Mouse (Mus musculus) heart, embryonic 14.5 days (tissue): ENCODE measurements around the gene Pla2g4a. TPM values are rescaled to one million over a fixed set of nuclear protein-coding genes. Genes with fewer than 3 reads are reported as not detected.

Source experiments
- ATAC-seq: fragments of 200-750 bp; cut with Nextera tagmentation; 2 replicates; pipeline ENCODE4 v1.8.0; 2017; ENCODE audit warnings: low read depth, moderate TSS enrichment; ENCODE audit not compliant: insufficient number of reproducible peaks, insufficient read depth, low FRiP score
- H3K27ac ChIP-seq, 2 experiments: fragments of 200-500 bp in 1 of 2; fragments of 300-500 bp in 1 of 2; sonication (generic) in 1 of 2; replicated peaks in 1 of 2; 2 replicates each; pipeline ENCODE4 v1.5.1; 2012 to 2014; ENCODE audit warnings: low read depth in 2 of 2, low read length in 2 of 2, control low read depth in 1 of 2, mild to moderate bottlenecking in 1 of 2, mixed read lengths in 1 of 2; ENCODE audit not compliant: control insufficient read depth in 1 of 2, insufficient read depth in 1 of 2
- H3K27me3 ChIP-seq: fragments of 300-500 bp; sonication (generic); 2 replicates; pipeline ENCODE4 v1.6.1; 2014; ENCODE audit warnings: mild to moderate bottlenecking, low read length, control low read depth; ENCODE audit not compliant: control insufficient read depth, insufficient read depth
- H3K36me3 ChIP-seq: fragments of 300-500 bp; sonication (generic); 2 replicates; pipeline ENCODE4 v1.6.1; 2014; ENCODE audit warnings: mild to moderate bottlenecking, control low read depth, low read length, mixed read lengths; ENCODE audit not compliant: control insufficient read depth, insufficient read depth
- H3K4me1 ChIP-seq, 2 experiments: fragments of 200-500 bp in 1 of 2; fragments of 300-500 bp in 1 of 2; sonication (generic) in 1 of 2; 2 replicates each; pipeline ENCODE4 v1.6.1; 2012 to 2014; ENCODE audit warnings: low read length in 2 of 2, control low read depth in 1 of 2, mixed read lengths in 1 of 2; ENCODE audit not compliant: control insufficient read depth in 2 of 2, insufficient read depth in 2 of 2
- H3K4me2 ChIP-seq: fragments of 300-500 bp; sonication (generic); 2 replicates; pipeline ENCODE4 v1.6.1; 2014; ENCODE audit warnings: mild to moderate bottlenecking, low read length
- H3K4me3 ChIP-seq, 2 experiments: fragments of 200-500 bp in 1 of 2; fragments of 300-500 bp in 1 of 2; sonication (generic) in 1 of 2; 2 replicates each; pipeline ENCODE4 v1.5.1; 2012 to 2014; ENCODE audit warnings: low read length in 2 of 2, mild to moderate bottlenecking in 2 of 2, control low read depth in 1 of 2, low read depth in 1 of 2, moderate library complexity in 1 of 2; ENCODE audit not compliant: control insufficient read depth in 1 of 2, insufficient read depth in 1 of 2
- H3K9ac ChIP-seq: fragments of 300-500 bp; sonication (generic); 2 replicates; pipeline ENCODE4 v1.6.1; 2014; ENCODE audit warnings: mild to moderate bottlenecking, low read length
- H3K9me3 ChIP-seq: fragments of 300-500 bp; sonication (generic); 2 replicates; pipeline ENCODE4 v1.6.1; 2016; ENCODE audit warnings: low read length, control low read depth; ENCODE audit not compliant: control insufficient read depth
- WGBS: fragments of 180-500 bp; shearing (Covaris S2); extraction: QIAGEN DNeasy Blood & Tissue Kit; methylation state at CpG from one replicate; pipeline ENCODE4 v1.1.7; 2014; 5-methylcytosine and 5-hydroxymethylcytosine counted together
- polyA plus RNA-seq: library from polyadenylated mRNA; unstranded; fragments of >200 nt; fragmentation: Nextera tagmentation; extraction: Ambion mirVana; gene quantifications from 2 replicates; pipeline ENCODE4 v1.2.1, GENCODE M21; 2014

Gene Pla2g4a
- polyA plus RNA-seq = 4.2 and 4.8 TPM in 2 replicates

- Histone ChIP-seq H3K27me3 (no peaks in the 10 kb centered on the region), H3K9ac (peak within 1 kb of the TSS; percentile 74), H3K36me3 (no peaks in the 10 kb centered on the region), H3K27ac (peak within 1 kb of the TSS; percentile 64 to 73), H3K4me1 (peaks cover 0 to 2% of the 10 kb centered on the region in 2 experiments; a peak in 2 of 4 replicates), H3K9me3 (no peaks in the 10 kb centered on the region), H3K4me3 (peak within 1 kb of the TSS; percentile 55 to 64), H3K4me2 (peak within 1 kb of the TSS; percentile 74)
- 11% methylated on average over 15 of the region's 15 CpGs for WGBS
- no peak for ATAC-seq
Observed at GRCm38 (mm10) chr1:149960734-149961424, at the start of gene Pla2g4a. Gene Pla2g4a (minus strand): TSS chr1:149961290.

DNA sequence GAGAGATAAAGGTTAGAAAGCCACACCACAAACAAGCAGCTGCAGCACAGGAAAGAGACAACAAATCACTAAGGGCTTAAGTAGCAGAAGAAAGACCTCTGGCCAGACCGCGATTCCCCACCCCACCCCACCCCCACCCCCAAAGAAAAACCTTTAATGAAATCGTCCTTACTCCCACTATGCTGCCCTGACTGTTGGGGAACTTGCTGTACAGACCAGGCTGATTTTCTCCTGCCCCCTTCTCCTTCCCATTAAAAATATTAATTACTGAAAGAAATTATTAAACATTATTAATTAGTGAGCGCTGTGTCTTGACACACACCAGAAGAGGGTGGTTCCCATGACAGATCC is 49.5 kb upstream of the Pla2g4a start:
- WGBS = 53% methylated on average over 4 of the region's 4 CpGs
- H3K36me3 ChIP-seq = no peaks in the 10 kb centered on the region
- H3K27ac ChIP-seq = no peak overlapping the region
- no peak overlapping the region for H3K9ac ChIP-seq
- no peak overlapping the region for H3K4me3 ChIP-seq
- H3K4me2 ChIP-seq = no peak overlapping the region
- H3K9me3 ChIP-seq = no peaks in the 10 kb centered on the region
- no peaks in the 10 kb centered on the region for H3K27me3 ChIP-seq
- no peak for ATAC-seq
- no peaks in the 10 kb centered on the region for H3K4me1 ChIP-seq

- WGBS = 85% methylated on average over 18 of the region's 18 CpGs
- Histone ChIP-seq H3K27me3 (no peaks in the 10 kb centered on the region), H3K4me3 (no peak overlapping the region), H3K36me3 (no peaks in the 10 kb centered on the region), H3K27ac (no peak overlapping the region), H3K9ac (no peak overlapping the region), H3K4me2 (no peak overlapping the region), H3K9me3 (no peaks in the 10 kb centered on the region), H3K4me1 (no peaks in the 10 kb centered on the region)
- ATAC-seq = no peak
Observed at GRCm38 (mm10) chr1:150009968-150010628, 49.0 kb upstream of the Pla2g4a start.

DNA sequence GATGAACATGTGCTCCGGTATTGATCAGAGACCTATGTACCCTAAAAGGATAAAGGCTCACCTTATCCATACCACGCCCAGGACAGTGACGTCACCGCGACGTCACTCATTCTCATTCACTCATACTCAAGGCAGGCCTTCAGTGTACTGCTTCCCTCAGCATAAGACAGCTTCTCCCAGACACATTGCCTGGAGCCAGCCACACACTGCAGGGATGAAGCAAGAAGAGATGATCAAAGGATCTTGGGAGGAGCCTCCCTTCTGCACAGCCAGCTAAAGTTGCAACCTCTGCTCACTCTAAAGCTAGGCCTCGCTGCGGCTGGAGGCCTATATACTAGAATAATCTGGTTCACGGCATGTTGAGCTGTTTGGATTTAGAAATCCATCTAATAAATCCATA is 48.0 kb upstream of the Pla2g4a start:
- H3K27me3 ChIP-seq = no peaks in the 10 kb centered on the region
- H3K9me3 ChIP-seq = no peaks in the 10 kb centered on the region
- H3K36me3 ChIP-seq = no peaks in the 10 kb centered on the region
- H3K9ac ChIP-seq = no peak overlapping the region
- no peak overlapping the region for H3K27ac ChIP-seq
- H3K4me1 ChIP-seq = no peaks in the 10 kb centered on the region
- H3K4me2 ChIP-seq = no peak overlapping the region
- ATAC-seq = no peak
- no peak overlapping the region for H3K4me3 ChIP-seq
- 84% methylated on average over 9 of the region's 9 CpGs for WGBS

DNA sequence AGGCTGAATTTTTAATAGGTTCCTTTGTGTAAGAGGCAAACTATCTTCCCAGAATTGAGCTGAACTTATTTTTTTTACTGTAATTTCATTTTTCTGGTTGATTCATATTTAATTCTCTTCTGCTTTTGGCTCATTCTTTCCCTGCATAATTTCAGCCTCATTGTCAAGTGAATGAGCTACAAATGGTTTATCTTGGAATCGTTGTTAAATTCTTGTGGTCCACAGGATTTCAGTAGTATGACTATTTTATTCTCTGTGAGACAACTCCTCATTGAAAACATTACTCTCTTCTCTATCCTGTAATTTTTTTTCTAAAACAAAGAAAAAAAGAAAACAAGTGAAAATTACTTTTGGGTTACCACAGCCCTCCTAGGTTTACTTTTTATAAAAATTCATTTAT is 14.5 kb upstream of the Pla2g4a start:
- Histone ChIP-seq H3K4me1 (no peaks in the 10 kb centered on the region), H3K27ac (no peak overlapping the region), H3K36me3 (no peaks in the 10 kb centered on the region), H3K4me2 (no peak overlapping the region), H3K9ac (no peak overlapping the region), H3K4me3 (no peak overlapping the region), H3K9me3 (no peaks in the 10 kb centered on the region), H3K27me3 (no peaks in the 10 kb centered on the region)
- WGBS = 64% methylated on average over 1 of the region's 1 CpGs
- no peak for ATAC-seq

DNA sequence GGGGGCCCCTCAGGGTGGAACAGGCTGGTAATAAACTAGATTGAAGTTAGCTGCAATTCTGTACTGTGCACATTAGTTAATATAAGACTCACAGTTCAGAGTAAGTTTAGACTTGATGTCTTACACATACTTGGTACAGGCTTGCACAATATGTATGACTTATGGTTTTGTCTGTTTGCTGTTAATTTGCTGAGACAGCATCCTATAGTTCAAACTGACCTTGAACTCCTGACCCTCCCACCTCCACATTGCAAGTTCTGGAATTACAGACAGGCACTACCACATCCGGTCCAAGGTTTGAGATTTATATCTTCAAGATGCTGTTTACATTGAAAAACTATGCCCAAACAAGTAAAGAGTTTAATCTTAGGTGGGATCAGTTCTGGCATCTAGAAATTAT is 4.7 kb upstream of the Pla2g4a start:
- H3K36me3 ChIP-seq = no peaks in the 10 kb centered on the region
- no peak overlapping the region for H3K4me2 ChIP-seq
- 70% methylated on average over 1 of the region's 1 CpGs for WGBS
- no peak for ATAC-seq
- no peaks in the 10 kb centered on the region for H3K27me3 ChIP-seq
- H3K4me1 ChIP-seq = no peaks in the 10 kb centered on the region
- no peak overlapping the region for H3K27ac ChIP-seq
- H3K4me3 ChIP-seq = no peak overlapping the region
- no peak overlapping the region for H3K9ac ChIP-seq
- H3K9me3 ChIP-seq = no peaks in the 10 kb centered on the region

DNA sequence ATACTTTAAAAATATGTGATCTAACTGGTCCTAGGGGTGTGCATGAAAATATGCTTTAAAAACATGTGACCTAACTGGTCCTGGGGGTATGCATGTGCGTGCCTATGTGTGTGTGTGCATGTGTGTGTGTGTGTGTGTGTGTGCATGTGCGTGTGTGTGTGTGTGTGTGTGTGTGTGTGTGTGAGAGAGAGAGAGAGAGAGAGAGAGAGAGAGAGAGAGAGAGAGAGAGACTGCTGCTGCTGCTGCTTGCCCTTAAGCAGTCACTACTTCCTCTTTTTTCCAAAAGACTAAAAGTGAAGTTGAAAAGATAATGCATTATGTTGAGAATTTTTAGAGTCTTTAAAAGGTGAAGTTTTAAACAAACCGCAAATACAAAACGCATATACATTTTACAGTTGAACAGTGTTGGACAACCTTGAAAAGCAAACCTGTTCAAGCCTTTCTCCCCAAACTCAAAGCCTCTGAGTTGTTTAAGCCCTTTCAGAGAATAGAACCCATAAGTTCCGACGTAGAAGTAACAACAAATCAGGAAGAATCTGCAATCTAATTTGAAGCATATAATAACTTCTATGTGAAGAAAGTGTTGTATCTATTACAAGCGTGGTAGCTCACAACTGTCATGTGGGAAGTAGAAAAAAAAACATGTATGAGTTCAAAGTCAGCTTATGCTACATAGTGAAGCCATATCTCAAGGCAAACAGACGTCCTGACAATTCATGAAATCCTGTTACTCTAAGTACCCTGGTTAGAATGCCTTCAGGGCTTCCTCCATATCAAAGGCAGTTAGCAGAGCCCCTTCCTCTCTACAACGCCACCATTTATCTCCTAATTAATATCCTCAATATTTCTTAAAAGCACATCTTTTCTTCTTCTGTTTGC is 574 bp upstream of the Pla2g4a start:
- Histone ChIP-seq H3K36me3 (no peaks in the 10 kb centered on the region), H3K9ac (no peak overlapping the region), H3K9me3 (no peaks in the 10 kb centered on the region), H3K27me3 (no peaks in the 10 kb centered on the region), H3K4me2 (peak overlapping the region; percentile 74), H3K27ac (no peak overlapping the region), H3K4me1 (no peaks in the 10 kb centered on the region), H3K4me3 (peak overlapping the region in 1 of 2 experiments; percentile 55; a peak in 2 of 4 replicates)
- WGBS = 65% methylated on average over 9 of the region's 9 CpGs
- no peak for ATAC-seq
